Mouse (Mus musculus) hindbrain, embryonic 16.5 days (tissue): ENCODE measurements around the gene Tlk2. TPM values are rescaled to one million over a fixed set of nuclear protein-coding genes. Genes with fewer than 3 reads are reported as not detected.

Experiments used
- ATAC-seq: fragments of 200-750 bp; cut with Nextera tagmentation; 2 replicates; pipeline ENCODE4 v1.8.0; 2017; ENCODE audit warnings: moderate TSS enrichment, moderate library complexity
- H3K27ac ChIP-seq: fragments of 300-500 bp; sonication (generic); 2 replicates; pipeline ENCODE4 v1.5.1; 2014; ENCODE audit warnings: low read depth, mild to moderate bottlenecking, control low read depth, low read length, moderate library complexity
- H3K27me3 ChIP-seq: fragments of 300-500 bp; sonication (generic); replicated peaks from 2 replicates; pipeline ENCODE4 v1.6.1; 2014; ENCODE audit warnings: low read length; ENCODE audit not compliant: control insufficient read depth, insufficient read depth
- H3K36me3 ChIP-seq: fragments of 300-500 bp; sonication (generic); 2 replicates; pipeline ENCODE4 v1.6.1; 2014; ENCODE audit warnings: mild to moderate bottlenecking, low read length, moderate library complexity, mixed read lengths; ENCODE audit not compliant: control insufficient read depth, insufficient read depth
- H3K4me1 ChIP-seq: fragments of 300-500 bp; sonication (generic); 2 replicates; pipeline ENCODE4 v1.6.1; 2014; ENCODE audit warnings: low read depth, low read length; ENCODE audit not compliant: control insufficient read depth, insufficient read depth
- H3K4me2 ChIP-seq: fragments of 300-500 bp; sonication (generic); 2 replicates; pipeline ENCODE4 v1.6.1; 2014; ENCODE audit warnings: mild to moderate bottlenecking, low read length, control low read depth, moderate library complexity
- H3K4me3 ChIP-seq: fragments of 300-500 bp; sonication (generic); 2 replicates; pipeline ENCODE4 v1.5.1; 2014; ENCODE audit warnings: mild to moderate bottlenecking, low read length, control low read depth, moderate library complexity
- H3K9ac ChIP-seq: fragments of 300-500 bp; sonication (generic); 2 replicates; pipeline ENCODE4 v1.6.1; 2014; ENCODE audit warnings: low read depth, mild to moderate bottlenecking, control low read depth, low read length, moderate library complexity
- H3K9me3 ChIP-seq: fragments of 300-500 bp; sonication (generic); 2 replicates; pipeline ENCODE4 v1.6.1; 2014; ENCODE audit warnings: mild to moderate bottlenecking, low read length, moderate library complexity; ENCODE audit not compliant: control insufficient read depth
- WGBS: fragments of 180-500 bp; shearing (Covaris S2); extraction: QIAGEN DNeasy Blood & Tissue Kit; methylation state at CpG from one replicate; pipeline ENCODE4 v1.1.7; 2014; 5-methylcytosine and 5-hydroxymethylcytosine counted together
- polyA plus RNA-seq: library from polyadenylated mRNA; unstranded; fragments of >200 nt; fragmentation: Nextera tagmentation; extraction: Ambion mirVana; gene quantifications from 2 replicates; pipeline ENCODE4 v1.2.1, GENCODE M21; 2015

Tlk2 gene
- polyA plus RNA-seq, 1 experiment from 2014 or later: 12.4 TPM

DNA sequence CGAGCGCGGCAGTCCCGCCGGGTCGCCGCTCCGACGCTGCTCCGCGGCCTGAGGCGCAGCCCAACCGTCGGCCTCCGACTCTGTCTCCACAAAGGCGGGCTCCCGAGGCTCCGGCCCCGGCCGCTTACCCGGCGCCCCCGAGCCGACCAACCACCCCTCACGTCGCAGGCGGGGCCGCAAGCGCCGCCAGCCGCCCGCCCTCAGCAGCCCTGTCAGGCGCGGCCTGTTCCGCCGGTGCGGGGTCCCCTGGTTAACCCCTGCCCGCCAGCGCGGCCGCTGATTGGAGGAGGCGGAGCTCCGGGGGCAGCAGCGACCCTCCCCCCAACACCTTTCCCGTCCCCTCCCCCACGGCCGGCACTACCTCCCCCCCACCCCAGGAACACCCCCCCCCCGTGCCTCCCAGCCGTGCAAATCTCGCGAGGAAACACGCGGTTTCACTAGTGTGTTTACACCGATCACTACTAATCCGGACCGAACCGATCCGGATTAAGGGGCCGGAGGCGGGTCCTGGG, 2.6 kb downstream of the Tlk2 start:
- peak overlapping the region; percentile 93 for H3K27ac ChIP-seq
- peaks cover 19% of the 10 kb centered on the region for H3K4me1 ChIP-seq
- H3K9me3 ChIP-seq: no peaks in the 10 kb centered on the region
- H3K4me3 ChIP-seq: peak overlapping the region; percentile 97
- WGBS: under 1% methylated on average over 50 of the region's 60 CpGs
- no peaks in the 10 kb centered on the region for H3K27me3 ChIP-seq
- H3K9ac ChIP-seq: peak overlapping the region; percentile 98
- peak; percentile 97 for ATAC-seq
- H3K36me3 ChIP-seq: peaks cover 9% of the 10 kb centered on the region; the same call in 1 of the 2 replicates
- H3K4me2 ChIP-seq: peak overlapping the region; percentile 95

DNA sequence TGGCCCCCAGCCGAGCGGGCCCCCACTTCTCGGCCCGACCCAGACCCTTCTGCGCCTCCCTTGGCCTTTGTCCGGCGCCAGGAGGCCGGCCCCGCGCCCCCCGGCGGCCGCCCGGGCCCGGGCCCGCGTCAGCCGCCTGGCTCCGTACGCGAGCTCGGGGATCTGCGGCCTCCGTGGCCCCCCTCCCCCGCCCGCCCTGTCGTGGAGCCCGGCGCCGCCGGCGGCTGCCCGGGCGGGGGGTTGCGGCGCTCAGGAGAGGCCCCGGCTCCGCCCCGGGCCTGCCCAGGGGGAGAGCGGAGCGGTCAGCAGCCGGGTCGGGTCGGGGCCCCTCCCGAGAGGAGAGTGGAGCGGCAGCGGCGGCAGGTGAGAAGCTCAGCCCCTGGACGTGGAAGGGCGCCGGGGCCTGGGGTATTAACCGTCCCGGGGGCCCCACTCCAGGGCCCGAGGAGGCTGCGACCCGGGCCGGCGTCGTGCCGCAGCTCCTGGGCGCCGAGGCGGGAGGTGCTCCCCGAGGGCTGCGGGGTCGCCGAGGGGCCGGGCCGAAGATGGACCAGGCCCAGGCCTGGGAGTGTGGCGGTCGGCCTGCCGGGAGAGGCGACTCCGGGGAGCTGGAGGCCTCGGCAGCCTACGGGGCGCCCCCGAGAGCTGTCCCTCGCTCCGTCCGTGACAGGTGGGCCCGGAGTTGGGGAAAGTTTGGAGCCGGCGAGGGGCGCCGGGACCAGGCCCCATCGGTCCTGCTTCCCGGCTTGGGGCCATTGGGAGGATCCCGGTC, 3.3 kb downstream of the Tlk2 start:
- WGBS: 5% methylated on average over 63 of the region's 89 CpGs
- Histone ChIP-seq H3K9me3 (no peaks in the 10 kb centered on the region), H3K27ac (peak overlapping the region; percentile 91), H3K27me3 (no peaks in the 10 kb centered on the region), H3K9ac (peak overlapping the region; percentile 98), H3K4me3 (peak overlapping the region; percentile 97), H3K4me1 (peaks cover 19% of the 10 kb centered on the region), H3K36me3 (peaks cover 9% of the 10 kb centered on the region; the same call in 1 of the 2 replicates), H3K4me2 (peak overlapping the region; percentile 95)
- ATAC-seq: peak; percentile 15

DNA sequence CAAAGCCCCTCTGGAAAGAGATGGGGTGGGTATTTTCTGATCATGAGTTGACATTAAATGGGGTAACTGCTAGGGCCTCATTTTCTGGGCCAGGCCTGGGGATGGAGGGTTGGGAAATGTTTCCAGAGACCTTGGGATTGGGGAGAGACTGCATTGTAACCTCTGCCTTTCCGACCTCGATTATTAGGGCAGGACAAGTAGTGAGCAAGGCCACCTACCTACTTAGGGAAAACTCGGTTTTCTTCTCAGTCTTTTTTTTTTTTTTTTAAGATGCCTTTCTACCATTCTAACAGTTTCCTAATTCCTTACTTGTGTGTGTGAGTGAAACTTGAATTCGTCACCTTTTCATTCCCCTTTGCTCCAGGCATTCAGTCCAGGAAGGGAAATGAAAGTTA, 3.9 kb downstream of the Tlk2 start:
- Histone ChIP-seq H3K27me3 (no peaks in the 10 kb centered on the region), H3K36me3 (peaks cover 9% of the 10 kb centered on the region; the same call in 1 of the 2 replicates), H3K4me3 (peak overlapping the region; percentile 97), H3K27ac (peak overlapping the region; percentile 91), H3K4me1 (peaks cover 19% of the 10 kb centered on the region), H3K9me3 (no peaks in the 10 kb centered on the region), H3K9ac (peak overlapping the region; percentile 98), H3K4me2 (peak overlapping the region; percentile 95)
- ATAC-seq: no peak
- 14% methylated on average over 4 of the region's 4 CpGs for WGBS

DNA sequence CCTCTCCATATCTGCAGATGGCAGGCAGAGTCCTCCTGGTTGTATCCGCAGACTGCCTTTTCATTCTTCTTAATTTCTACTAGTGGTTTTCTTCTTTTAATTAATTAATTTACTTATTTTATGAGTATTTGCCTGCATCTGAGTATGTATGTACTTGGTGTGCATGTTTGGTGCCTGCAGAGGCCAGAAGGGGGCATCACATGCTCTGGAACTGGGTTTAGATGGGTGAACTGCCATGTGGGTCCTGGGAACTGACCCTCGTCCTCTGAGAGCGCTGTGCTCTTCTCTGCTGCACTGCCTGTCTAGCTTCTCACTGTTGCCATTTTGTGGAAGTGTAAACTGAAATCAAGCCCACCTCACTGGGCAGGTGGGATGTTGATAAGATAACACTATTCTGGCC, 6.1 kb downstream of the Tlk2 start:
- Histone ChIP-seq H3K36me3 (peaks cover 9% of the 10 kb centered on the region; the same call in 1 of the 2 replicates), H3K4me3 (no peak overlapping the region), H3K4me1 (peaks cover 15% of the 10 kb centered on the region), H3K9ac (no peak overlapping the region), H3K9me3 (no peaks in the 10 kb centered on the region), H3K27ac (no peak overlapping the region), H3K4me2 (no peak overlapping the region), H3K27me3 (no peaks in the 10 kb centered on the region)
- ATAC-seq: no peak
- 91% methylated on average over 3 of the region's 3 CpGs for WGBS

DNA sequence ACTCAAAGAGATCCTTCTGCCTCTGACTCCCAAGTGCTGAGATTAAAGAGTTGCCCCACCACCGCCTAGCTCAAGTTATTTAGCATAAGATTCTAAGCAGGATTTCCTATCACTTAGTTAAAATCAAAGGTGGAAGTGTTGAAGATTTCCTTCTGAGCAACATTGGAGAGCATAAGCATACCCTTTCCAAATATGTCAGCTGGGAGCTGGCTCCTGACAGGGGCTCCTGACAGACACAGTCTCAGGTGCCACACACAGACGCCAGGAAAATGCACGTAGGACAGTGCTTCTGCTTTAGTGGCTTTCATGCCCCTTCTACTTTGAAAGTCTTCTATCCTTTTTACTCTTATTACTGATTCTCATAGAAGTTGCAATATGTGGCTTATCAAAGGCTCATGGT, 13.6 kb downstream of the Tlk2 start:
- H3K4me3 ChIP-seq: no peak overlapping the region
- 92% methylated on average over 3 of the region's 3 CpGs for WGBS
- no peak overlapping the region for H3K4me2 ChIP-seq
- no peaks in the 10 kb centered on the region for H3K4me1 ChIP-seq
- no peak overlapping the region for H3K9ac ChIP-seq
- no peak for ATAC-seq
- no peaks in the 10 kb centered on the region for H3K27me3 ChIP-seq
- H3K27ac ChIP-seq: no peak overlapping the region
- H3K36me3 ChIP-seq: no peaks in the 10 kb centered on the region
- H3K9me3 ChIP-seq: no peaks in the 10 kb centered on the region

DNA sequence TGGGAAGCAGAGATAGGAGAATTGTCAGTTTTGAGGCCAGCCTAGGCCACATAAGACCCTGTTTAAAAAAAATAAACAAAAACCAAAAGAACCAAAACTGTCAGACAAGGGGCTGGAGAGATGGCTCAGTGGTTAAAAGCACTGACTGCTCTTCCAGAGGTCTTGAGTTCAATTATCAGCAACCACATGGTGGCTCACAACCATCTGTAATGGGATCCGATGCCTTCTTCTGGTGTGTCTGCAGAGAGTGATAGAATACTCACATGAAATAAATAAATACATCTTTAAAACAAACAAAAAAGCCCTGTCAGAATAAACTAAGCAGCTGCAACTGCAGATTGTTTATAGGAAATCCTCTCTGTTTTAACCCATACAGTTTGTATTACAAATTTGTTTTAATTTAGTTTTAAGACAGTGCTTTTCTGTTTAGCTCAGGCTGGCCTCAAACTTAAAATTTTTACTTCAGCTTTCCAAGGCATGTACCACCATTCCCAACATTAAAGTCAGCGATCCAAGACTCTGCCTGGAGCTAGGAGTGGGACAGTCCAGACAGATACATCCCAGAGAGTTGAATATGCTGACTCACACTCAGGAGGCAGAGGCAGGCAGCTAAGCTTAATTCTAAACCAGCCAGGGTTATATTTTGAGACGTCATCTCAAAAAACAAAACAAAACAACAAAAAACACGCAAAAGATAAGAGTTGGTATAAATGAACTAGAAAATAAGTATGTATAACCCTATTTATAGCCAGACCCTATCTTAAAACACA, 18.5 kb downstream of the Tlk2 start:
- Histone ChIP-seq H3K27me3 (no peaks in the 10 kb centered on the region), H3K4me3 (no peak overlapping the region), H3K27ac (no peak overlapping the region), H3K36me3 (no peaks in the 10 kb centered on the region), H3K4me2 (no peak overlapping the region), H3K9me3 (no peaks in the 10 kb centered on the region), H3K4me1 (no peaks in the 10 kb centered on the region), H3K9ac (no peak overlapping the region)
- 85% methylated on average over 4 of the region's 4 CpGs for WGBS
- ATAC-seq: no peak

DNA sequence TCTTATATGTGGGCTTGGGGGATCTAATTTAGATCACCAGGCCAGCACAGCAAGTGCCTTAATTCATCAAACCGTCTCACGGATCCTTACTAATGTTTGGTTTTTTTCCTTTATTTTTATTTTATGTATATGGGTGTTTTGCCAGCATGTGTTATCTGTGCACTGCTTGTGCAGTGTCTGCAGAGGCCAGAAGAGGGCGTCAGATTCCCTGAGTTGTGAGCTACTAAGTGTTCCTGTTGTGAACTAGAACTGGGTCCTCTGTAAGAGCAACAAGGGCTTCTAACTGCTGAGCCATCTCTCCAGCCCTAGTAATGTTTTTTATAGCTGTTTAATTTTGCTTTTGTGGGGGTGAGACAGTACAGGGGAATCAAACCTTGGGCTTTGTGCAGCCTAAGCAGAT, 23.8 kb downstream of the Tlk2 start:
- H3K36me3 ChIP-seq: no peaks in the 10 kb centered on the region
- no peak overlapping the region for H3K4me2 ChIP-seq
- no peak overlapping the region for H3K9ac ChIP-seq
- no peak for ATAC-seq
- no peak overlapping the region for H3K27ac ChIP-seq
- no peaks in the 10 kb centered on the region for H3K27me3 ChIP-seq
- H3K9me3 ChIP-seq: no peaks in the 10 kb centered on the region
- H3K4me3 ChIP-seq: no peak overlapping the region
- peaks cover 4% of the 10 kb centered on the region; the same call in 1 of the 2 replicates for H3K4me1 ChIP-seq
- WGBS: 54% methylated on average over 3 of the region's 3 CpGs

DNA sequence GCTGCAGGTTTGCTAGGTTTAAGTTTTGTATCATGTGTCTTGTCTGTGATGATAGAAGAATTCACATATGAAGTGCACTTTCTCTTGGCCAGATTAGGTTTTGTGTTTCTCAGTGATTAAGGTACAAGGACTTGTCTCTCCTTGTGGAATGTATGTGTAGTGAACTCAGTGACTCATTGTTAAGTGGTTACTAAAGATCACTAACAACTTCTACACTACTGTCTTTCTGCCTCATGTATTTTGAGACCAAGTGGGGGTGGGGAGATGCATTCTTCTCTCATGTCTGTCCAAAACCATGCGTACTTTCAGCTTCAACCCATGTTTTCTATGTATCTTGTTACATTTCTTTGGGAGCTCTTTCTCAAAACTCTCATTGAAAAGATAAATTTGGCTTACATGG, 31.4 kb downstream of the Tlk2 start:
- H3K4me3 ChIP-seq: no peak overlapping the region
- no peak for ATAC-seq
- WGBS: 94% methylated on average over 1 of the region's 1 CpGs
- H3K4me2 ChIP-seq: no peak overlapping the region
- H3K36me3 ChIP-seq: no peaks in the 10 kb centered on the region
- no peak overlapping the region for H3K9ac ChIP-seq
- no peaks in the 10 kb centered on the region for H3K4me1 ChIP-seq
- H3K9me3 ChIP-seq: no peaks in the 10 kb centered on the region
- no peaks in the 10 kb centered on the region for H3K27me3 ChIP-seq
- no peak overlapping the region for H3K27ac ChIP-seq

DNA sequence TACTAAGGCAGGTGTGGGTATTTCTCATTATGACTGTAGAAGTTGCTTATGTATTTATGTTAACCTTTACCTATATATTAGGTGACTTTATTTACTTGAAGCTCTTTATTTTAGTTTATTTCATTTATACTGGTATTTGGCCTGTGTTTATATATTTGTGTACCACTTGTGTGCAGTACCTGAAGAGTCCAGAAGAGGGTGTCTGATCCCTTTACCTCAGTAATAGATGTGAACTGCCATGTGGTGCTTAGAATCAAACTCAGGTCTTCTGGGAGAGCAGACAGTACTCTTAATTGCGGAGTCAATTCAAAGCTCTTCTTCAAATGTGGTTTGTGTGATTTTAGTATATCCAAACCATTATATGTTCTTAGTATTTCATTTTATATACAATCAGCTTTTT, 35.6 kb downstream of the Tlk2 start:
- Histone ChIP-seq H3K9ac (no peak overlapping the region), H3K4me3 (no peak overlapping the region), H3K4me2 (no peak overlapping the region), H3K9me3 (no peaks in the 10 kb centered on the region), H3K36me3 (no peaks in the 10 kb centered on the region), H3K27me3 (no peaks in the 10 kb centered on the region), H3K27ac (no peak overlapping the region), H3K4me1 (no peaks in the 10 kb centered on the region)
- ATAC-seq: no peak
- WGBS: 100% methylated on average over 1 of the region's 1 CpGs
